Mouse (Mus musculus): ENCODE data around the gene Aff1. TPM values are rescaled to one million over a fixed set of nuclear protein-coding genes. Genes with fewer than 3 reads are reported as not detected.

Aff1 gene
- total RNA-seq, 2 experiments from 2014 or later, result 41.7 to 55.7 TPM

GRCm38 (mm10) chr5:103772252-103772651 is 80.1 kb downstream of the Aff1 start:
- DNase-seq, result no peak

- DNase-seq, result peak; percentile 75 to 88
These were observed 81.0 kb downstream of the Aff1 start for GRCm38 (mm10) chr5:103773100-103773552.

GRCm38 (mm10) chr5:103774703-103775333 is 82.6 kb downstream of the Aff1 start:
- peak; percentile 41 to 46 for DNase-seq

GRCm38 (mm10) chr5:103775429-103775828 is 83.3 kb downstream of the Aff1 start:
- peak; percentile 55 to 77 for DNase-seq

- no peak for DNase-seq
These were observed 84.7 kb downstream of the Aff1 start for GRCm38 (mm10) chr5:103776842-103777241.

- DNase-seq, result no peak
These were observed 85.3 kb downstream of the Aff1 start for GRCm38 (mm10) chr5:103777446-103777845.

- peak; percentile 40 to 59 for DNase-seq
These were observed 86.3 kb downstream of the Aff1 start for GRCm38 (mm10) chr5:103778314-103779117.

GRCm38 (mm10) chr5:103779836-103780235 is 87.7 kb downstream of the Aff1 start:
- DNase-seq, result no peak

- DNase-seq, result no peak
These were observed 88.1 kb downstream of the Aff1 start for GRCm38 (mm10) chr5:103780266-103780665.

GRCm38 (mm10) chr5:103780836-103781235 is 88.7 kb downstream of the Aff1 start:
- peak in 1 of 2 experiments; percentile 63 for DNase-seq

GRCm38 (mm10) chr5:103783086-103783668 is 91.0 kb downstream of the Aff1 start:
- no peak for DNase-seq

GRCm38 (mm10) chr5:103786096-103786495 is 93.9 kb downstream of the Aff1 start:
- DNase-seq, result no peak

GRCm38 (mm10) chr5:103788476-103788875 is 96.3 kb downstream of the Aff1 start:
- peak; percentile 73 to 82 for DNase-seq

GRCm38 (mm10) chr5:103788976-103789375 is 96.8 kb downstream of the Aff1 start:
- peak; percentile 88 to 89 for DNase-seq

- peak; percentile 85 for DNase-seq
These were observed 97.5 kb downstream of the Aff1 start for GRCm38 (mm10) chr5:103789619-103790116.

GRCm38 (mm10) chr5:103791741-103792140 is 99.6 kb downstream of the Aff1 start:
- no peak for DNase-seq

- DNase-seq, result no peak
These were observed 102.9 kb downstream of the Aff1 start for GRCm38 (mm10) chr5:103795121-103795520.

GRCm38 (mm10) chr5:103796035-103796434 is 103.9 kb downstream of the Aff1 start:
- DNase-seq, result no peak

- DNase-seq, result no peak
These were observed 105.6 kb downstream of the Aff1 start for GRCm38 (mm10) chr5:103797774-103798173.

GRCm38 (mm10) chr5:103799438-103799837 is 107.3 kb downstream of the Aff1 start:
- peak in 1 of 2 experiments; percentile 39 for DNase-seq

GRCm38 (mm10) chr5:103800009-103800408 is 107.8 kb downstream of the Aff1 start:
- no peak for DNase-seq

- no peak for DNase-seq
These were observed 111.2 kb downstream of the Aff1 start for GRCm38 (mm10) chr5:103803386-103803785.
